Mouse (Mus musculus): ENCODE data around the gene Chst5. TPM values are rescaled to one million over a fixed set of nuclear protein-coding genes. Genes with fewer than 3 reads are reported as not detected.
A peak's percentile ranks its signal among the peaks of the same experiment; 100 is the strongest.

The Chst5 gene
- polyA plus RNA-seq, 1 experiment from 2014 or later, result 4.3 TPM

DNA sequence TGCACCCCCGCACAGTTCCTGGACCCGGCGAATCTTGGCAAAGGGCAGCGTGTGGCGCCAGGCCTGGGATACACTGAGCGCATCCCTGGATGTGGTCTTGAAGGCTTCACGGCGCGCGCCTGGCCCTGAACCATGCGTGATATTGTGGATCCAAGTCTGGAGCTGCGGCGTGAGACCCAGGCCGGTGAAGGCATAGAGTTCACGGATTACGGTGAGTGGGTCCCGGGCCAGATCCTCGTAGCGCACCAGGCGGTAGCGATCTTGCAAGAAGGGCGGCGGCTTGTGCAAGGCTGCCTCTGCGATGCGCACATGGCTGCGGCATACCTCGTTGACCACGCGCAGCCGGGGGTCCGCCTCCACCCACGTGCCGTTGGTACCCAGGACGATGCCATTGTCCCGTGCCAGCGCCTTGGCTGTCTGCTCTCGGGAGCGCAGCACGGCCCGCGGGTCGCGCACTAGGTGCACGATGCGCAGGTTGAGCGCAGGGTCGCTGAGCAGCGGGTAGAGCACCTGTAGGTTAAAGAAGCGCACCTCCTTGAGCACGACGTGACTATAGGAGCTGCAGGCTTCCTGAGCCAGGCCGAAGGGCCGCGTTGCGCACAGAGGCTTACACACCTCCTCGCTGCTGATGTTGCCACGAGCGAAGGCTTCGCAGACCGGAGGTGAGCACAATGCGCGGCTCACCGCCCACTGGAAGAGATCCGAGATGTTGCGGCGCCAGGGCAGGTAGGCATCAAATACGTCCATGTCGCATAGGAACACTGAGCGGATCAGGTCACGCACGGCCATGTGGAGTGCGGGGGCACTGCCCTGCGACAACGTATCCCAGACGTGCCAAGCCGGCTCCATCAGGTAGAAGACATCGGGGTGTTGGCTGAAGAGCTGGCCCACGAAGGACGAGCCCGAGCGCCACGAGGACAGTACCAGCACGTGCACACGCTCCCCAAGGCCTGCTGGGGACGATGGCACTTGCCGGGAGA is 20.0 kb downstream of the Chst5 start:
- Histone ChIP-seq H3K9me3 (ENCODE audit: control insufficient read depth, low read length) (no peaks in the 10 kb centered on the region), H3K4me3 (ENCODE audit: low read depth, low read length) (0 out of 2 replicates have a peak overlapping the region, but pooled peaks have one; percentile 12), H3K27me3 (ENCODE audit: control insufficient read depth, insufficient read depth, low read length) (peaks cover 35% of the 10 kb centered on the region), H3K27ac (ENCODE audit: low read depth, low read length) (no peak overlapping the region), H3K9ac (ENCODE audit: low read length) (no peak overlapping the region; the same call in 1 of the 2 replicates), H3K4me2 (ENCODE audit: low read depth) (peak overlapping the region; percentile 29), H3K36me3 (ENCODE audit: control insufficient read depth, insufficient read depth, low read length) (no peaks in the 10 kb centered on the region), H3K4me1 (ENCODE audit: control insufficient read depth, insufficient read depth, low read length) (no peaks in the 10 kb centered on the region)
- 10% methylated on average over 86 of the region's 86 CpGs for WGBS
- peak; percentile 17 for DNase-seq (ENCODE audit: low spot score)
- no peak for ATAC-seq (ENCODE audit: insufficient read depth, low FRiP score, low TSS enrichment)

DNA sequence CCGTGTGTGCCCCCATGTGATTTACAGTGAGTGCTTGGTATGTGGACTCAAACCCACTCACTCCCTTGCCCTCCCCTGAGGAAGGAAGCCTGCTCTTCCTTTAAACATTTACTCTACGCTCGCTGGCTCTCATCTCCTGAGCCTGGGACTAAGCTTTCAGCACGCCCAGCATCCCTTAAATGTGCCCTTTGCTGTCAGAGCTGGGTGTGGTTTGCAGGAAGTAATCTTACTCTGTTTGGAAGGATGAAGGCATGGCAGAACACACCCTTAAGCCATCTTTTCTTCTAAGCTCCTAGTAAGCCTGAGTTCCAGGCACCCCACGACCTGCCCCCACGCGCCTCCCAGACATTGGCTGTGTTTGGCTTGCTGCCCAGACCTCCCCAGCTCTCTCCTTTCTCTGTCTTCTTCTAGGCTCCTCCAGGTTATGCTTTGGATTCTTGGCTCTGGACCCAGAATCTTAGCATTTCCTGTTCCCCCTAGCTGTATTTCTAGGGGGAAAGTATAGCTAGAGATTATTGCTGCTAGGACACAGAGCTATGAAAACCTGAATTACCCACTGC is 22.1 kb downstream of the Chst5 start:
- H3K27me3 ChIP-seq (ENCODE audit: control insufficient read depth, insufficient read depth, low read length), result peaks cover 35% of the 10 kb centered on the region
- no peak overlapping the region for H3K9ac ChIP-seq (ENCODE audit: low read length)
- H3K4me3 ChIP-seq (ENCODE audit: low read depth, low read length), result no peak overlapping the region
- no peak overlapping the region for H3K27ac ChIP-seq (ENCODE audit: low read depth, low read length)
- H3K9me3 ChIP-seq (ENCODE audit: control insufficient read depth, low read length), result no peaks in the 10 kb centered on the region
- H3K4me1 ChIP-seq (ENCODE audit: control insufficient read depth, insufficient read depth, low read length), result no peaks in the 10 kb centered on the region
- no peak overlapping the region for H3K4me2 ChIP-seq (ENCODE audit: low read depth)
- no peaks in the 10 kb centered on the region for H3K36me3 ChIP-seq (ENCODE audit: control insufficient read depth, insufficient read depth, low read length)
- ATAC-seq (ENCODE audit: insufficient read depth, low FRiP score, low TSS enrichment) (no peak), DNase-seq (ENCODE audit: low spot score) (no peak)
- WGBS, result 61% methylated on average over 7 of the region's 7 CpGs

DNA sequence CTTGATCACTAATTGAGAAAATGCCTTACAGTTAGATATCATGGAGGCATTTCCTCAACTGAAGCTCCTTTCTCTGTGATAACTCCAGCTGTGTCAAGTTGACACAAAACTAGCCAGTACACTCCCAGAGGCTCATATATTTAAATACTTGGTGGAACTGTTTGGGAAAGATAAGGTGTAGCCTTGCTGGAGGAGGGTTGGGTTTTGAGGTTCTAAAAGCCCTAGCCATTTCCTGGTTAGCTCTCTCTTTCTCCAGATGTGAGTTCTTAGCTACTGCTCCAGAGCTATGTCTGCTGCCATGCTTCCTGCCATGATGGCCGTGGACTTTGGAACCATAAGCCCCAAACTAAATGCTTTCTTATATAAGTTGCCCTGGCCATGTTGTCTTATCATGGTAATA is 22.8 kb downstream of the Chst5 start:
- Histone ChIP-seq H3K4me3 (ENCODE audit: low read depth, low read length) (no peak overlapping the region), H3K36me3 (ENCODE audit: control insufficient read depth, insufficient read depth, low read length) (no peaks in the 10 kb centered on the region), H3K4me1 (ENCODE audit: control insufficient read depth, insufficient read depth, low read length) (no peaks in the 10 kb centered on the region), H3K4me2 (ENCODE audit: low read depth) (no peak overlapping the region), H3K27me3 (ENCODE audit: control insufficient read depth, insufficient read depth, low read length) (peaks cover 35% of the 10 kb centered on the region), H3K9me3 (ENCODE audit: control insufficient read depth, low read length) (no peaks in the 10 kb centered on the region), H3K9ac (ENCODE audit: low read length) (no peak overlapping the region), H3K27ac (ENCODE audit: low read depth, low read length) (no peak overlapping the region)
- DNase-seq (ENCODE audit: low spot score) (no peak), ATAC-seq (ENCODE audit: insufficient read depth, low FRiP score, low TSS enrichment) (no peak)
- WGBS, result 90% methylated on average over 1 of the region's 1 CpGs

DNA sequence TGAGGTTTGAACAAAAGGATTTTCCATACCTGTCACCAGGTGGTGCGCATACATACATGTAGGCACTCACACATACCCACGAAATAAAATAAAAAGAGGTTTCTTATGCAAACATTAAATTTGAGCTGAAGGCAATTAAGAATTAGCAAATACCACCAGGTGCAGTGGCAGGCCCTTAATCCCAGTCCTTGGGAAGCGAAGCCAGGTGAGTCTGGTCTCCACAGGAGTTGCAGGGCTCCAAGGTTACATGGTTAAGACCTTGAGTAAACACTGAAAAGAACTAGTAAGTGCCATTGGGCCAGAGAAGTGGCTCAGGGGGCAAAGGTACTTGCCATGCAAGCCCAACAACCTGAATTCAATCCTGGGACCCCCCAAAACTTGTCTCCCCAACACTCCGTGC is 26.6 kb downstream of the Chst5 start:
- no peak for ATAC-seq (ENCODE audit: insufficient read depth, low FRiP score, low TSS enrichment)
- 88% methylated on average over 4 of the region's 4 CpGs for WGBS
- Histone ChIP-seq H3K9me3 (ENCODE audit: control insufficient read depth, low read length) (no peaks in the 10 kb centered on the region), H3K9ac (ENCODE audit: low read length) (no peak overlapping the region), H3K4me3 (ENCODE audit: low read depth, low read length) (no peak overlapping the region), H3K4me2 (ENCODE audit: low read depth) (no peak overlapping the region), H3K36me3 (ENCODE audit: control insufficient read depth, insufficient read depth, low read length) (no peaks in the 10 kb centered on the region), H3K4me1 (ENCODE audit: control insufficient read depth, insufficient read depth, low read length) (no peaks in the 10 kb centered on the region), H3K27me3 (ENCODE audit: control insufficient read depth, insufficient read depth, low read length) (0 out of 2 replicates have a peak, but pooled peaks cover 5% of the 10 kb centered on the region), H3K27ac (ENCODE audit: low read depth, low read length) (no peak overlapping the region)
- no peak for DNase-seq (ENCODE audit: low spot score)

DNA sequence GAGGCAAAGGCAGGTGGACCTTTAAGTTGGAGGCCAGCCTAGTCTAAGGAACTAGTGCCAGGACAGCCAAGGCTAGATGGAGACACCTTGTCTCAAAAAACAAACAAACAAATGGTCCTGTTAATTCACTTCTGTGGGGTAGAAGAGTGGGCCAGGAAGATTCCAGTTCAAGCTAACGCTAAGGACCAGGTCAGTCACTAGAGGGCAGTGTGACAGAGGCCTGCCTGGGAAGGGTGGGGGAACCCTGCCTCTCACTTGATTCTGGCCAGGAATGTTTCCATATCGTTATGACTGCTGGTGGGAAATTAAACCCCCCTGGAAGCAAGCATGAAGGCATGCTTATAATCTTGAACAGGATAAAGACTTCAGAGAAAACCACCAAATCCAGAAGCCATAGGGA is 28.7 kb downstream of the Chst5 start:
- H3K4me3 ChIP-seq (ENCODE audit: low read depth, low read length), result no peak overlapping the region
- 3% methylated on average over 2 of the region's 2 CpGs for WGBS
- H3K9me3 ChIP-seq (ENCODE audit: control insufficient read depth, low read length), result no peaks in the 10 kb centered on the region
- H3K27ac ChIP-seq (ENCODE audit: low read depth, low read length), result no peak overlapping the region
- peak; percentile 61 for DNase-seq (ENCODE audit: low spot score)
- no peaks in the 10 kb centered on the region for H3K27me3 ChIP-seq (ENCODE audit: control insufficient read depth, insufficient read depth, low read length)
- no peak for ATAC-seq (ENCODE audit: insufficient read depth, low FRiP score, low TSS enrichment)
- H3K4me1 ChIP-seq (ENCODE audit: control insufficient read depth, insufficient read depth, low read length), result no peaks in the 10 kb centered on the region
- no peaks in the 10 kb centered on the region for H3K36me3 ChIP-seq (ENCODE audit: control insufficient read depth, insufficient read depth, low read length)
- H3K9ac ChIP-seq (ENCODE audit: low read length), result no peak overlapping the region
- no peak overlapping the region for H3K4me2 ChIP-seq (ENCODE audit: low read depth)

DNA sequence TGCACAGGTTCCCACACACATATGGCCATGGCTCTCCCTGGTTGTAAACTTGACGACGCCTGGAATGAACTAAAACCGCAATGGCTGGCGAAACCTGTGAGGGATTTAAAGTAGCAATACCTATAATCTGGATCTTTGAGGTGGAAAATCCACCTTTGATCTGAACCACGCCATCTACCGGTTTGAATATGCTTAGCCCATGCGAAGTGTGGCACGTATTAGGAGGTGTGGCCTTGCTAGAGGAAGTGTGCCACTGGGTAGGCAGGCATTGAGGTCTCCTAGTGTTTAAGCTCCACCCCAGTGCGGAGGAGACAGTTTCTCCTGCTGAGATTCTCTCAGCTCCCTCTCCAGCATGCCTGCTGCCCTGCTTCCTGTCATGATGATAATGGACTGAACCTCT is 32.5 kb downstream of the Chst5 start:
- no peak overlapping the region for H3K9ac ChIP-seq (ENCODE audit: low read length)
- no peaks in the 10 kb centered on the region for H3K9me3 ChIP-seq (ENCODE audit: control insufficient read depth, low read length)
- no peak for DNase-seq (ENCODE audit: low spot score)
- no peaks in the 10 kb centered on the region for H3K36me3 ChIP-seq (ENCODE audit: control insufficient read depth, insufficient read depth, low read length)
- no peak overlapping the region for H3K4me2 ChIP-seq (ENCODE audit: low read depth)
- H3K4me3 ChIP-seq (ENCODE audit: low read depth, low read length), result no peak overlapping the region
- H3K4me1 ChIP-seq (ENCODE audit: control insufficient read depth, insufficient read depth, low read length), result no peaks in the 10 kb centered on the region
- H3K27me3 ChIP-seq (ENCODE audit: control insufficient read depth, insufficient read depth, low read length), result no peaks in the 10 kb centered on the region
- WGBS, result 66% methylated on average over 9 of the region's 9 CpGs
- ATAC-seq (ENCODE audit: insufficient read depth, low FRiP score, low TSS enrichment), result no peak
- H3K27ac ChIP-seq (ENCODE audit: low read depth, low read length), result no peak overlapping the region

DNA sequence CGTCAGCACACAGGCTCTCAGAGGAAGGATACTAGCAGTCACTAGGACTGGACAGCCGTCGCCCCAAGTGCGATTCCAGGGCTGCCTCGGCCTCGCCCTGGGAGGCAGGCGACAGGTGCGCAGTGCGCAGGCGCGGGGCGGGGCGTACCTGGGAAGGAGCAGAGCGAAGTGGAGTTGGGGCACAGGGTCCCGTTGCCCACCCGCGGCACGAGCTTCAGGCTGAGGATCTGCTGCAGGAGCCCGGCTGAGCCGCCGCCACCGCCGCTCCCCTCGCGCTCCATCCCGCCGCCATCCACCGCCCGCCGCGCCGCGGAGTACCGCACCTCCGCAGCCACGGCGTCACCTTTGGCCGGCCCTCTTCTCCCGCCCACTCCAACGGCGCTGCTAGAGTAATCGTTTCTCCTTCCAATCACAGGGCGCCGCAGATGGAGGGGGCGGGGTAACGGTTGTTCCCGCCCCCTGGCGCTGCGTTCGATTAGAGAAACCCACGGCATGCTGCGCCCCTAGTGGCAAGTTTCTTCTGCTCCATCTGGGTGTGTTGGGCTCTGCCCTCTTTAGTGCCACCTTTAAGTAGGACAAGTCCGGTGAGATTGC is 33.8 kb downstream of the Chst5 start, which contains the start of gene Tmem170:
Gene Tmem170 (minus strand): TSS at position 396 of the 594 bp plus-strand sequence.
- ATAC-seq (ENCODE audit: insufficient read depth, low FRiP score, low TSS enrichment), result peak; percentile 98
- WGBS, result under 1% methylated on average over 40 of the region's 53 CpGs
- H3K27ac ChIP-seq (ENCODE audit: low read depth, low read length), result no peak within 1 kb of the TSS

DNA sequence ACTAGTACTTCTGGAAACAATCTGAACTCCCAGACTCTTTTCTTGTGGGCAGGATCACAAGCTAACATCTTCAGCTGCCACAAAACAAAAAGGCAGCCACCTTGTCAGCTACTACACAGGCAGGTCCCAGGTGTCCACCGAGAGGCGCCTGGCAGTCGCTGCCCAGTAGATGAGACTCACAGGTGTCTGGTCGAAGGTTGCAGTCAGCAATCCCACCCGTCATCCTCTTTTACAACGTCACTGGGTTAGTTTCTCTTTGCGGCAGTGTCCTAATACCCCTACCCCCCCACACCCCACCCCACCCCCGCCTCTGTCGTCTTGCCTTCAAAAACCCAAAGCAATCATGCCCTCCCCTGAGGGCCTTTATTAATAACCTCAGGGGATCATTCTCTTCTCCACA is 34.5 kb downstream of the Chst5 start:
- H3K4me2 ChIP-seq (ENCODE audit: low read depth), result peak overlapping the region; percentile 83
- no peak overlapping the region for H3K27ac ChIP-seq (ENCODE audit: low read depth, low read length)
- no peaks in the 10 kb centered on the region for H3K36me3 ChIP-seq (ENCODE audit: control insufficient read depth, insufficient read depth, low read length)
- H3K27me3 ChIP-seq (ENCODE audit: control insufficient read depth, insufficient read depth, low read length), result no peaks in the 10 kb centered on the region
- DNase-seq (ENCODE audit: low spot score) (no peak), ATAC-seq (ENCODE audit: insufficient read depth, low FRiP score, low TSS enrichment) (no peak)
- H3K4me1 ChIP-seq (ENCODE audit: control insufficient read depth, insufficient read depth, low read length), result no peaks in the 10 kb centered on the region
- H3K9ac ChIP-seq (ENCODE audit: low read length), result peak overlapping the region; percentile 64
- no peaks in the 10 kb centered on the region for H3K9me3 ChIP-seq (ENCODE audit: control insufficient read depth, low read length)
- peak overlapping the region; percentile 79 for H3K4me3 ChIP-seq (ENCODE audit: low read depth, low read length)
- 22% methylated on average over 9 of the region's 9 CpGs for WGBS

More for the DNA sequence above, 33.8 kb downstream of the Chst5 start, which contains the start of gene Tmem170:
- H3K4me1 ChIP-seq (ENCODE audit: control insufficient read depth, insufficient read depth, low read length), result no peaks in the 10 kb centered on the region
- peak within 1 kb of the TSS; percentile 83 for H3K4me2 ChIP-seq (ENCODE audit: low read depth)
- H3K4me3 ChIP-seq (ENCODE audit: low read depth, low read length), result peak within 1 kb of the TSS; percentile 79
- H3K9me3 ChIP-seq (ENCODE audit: control insufficient read depth, low read length), result no peaks in the 10 kb centered on the region
- H3K36me3 ChIP-seq (ENCODE audit: control insufficient read depth, insufficient read depth, low read length), result no peaks in the 10 kb centered on the region
- peak within 1 kb of the TSS; percentile 64 for H3K9ac ChIP-seq (ENCODE audit: low read length)
- peak; percentile 99 for DNase-seq (ENCODE audit: low spot score)
- H3K27me3 ChIP-seq (ENCODE audit: control insufficient read depth, insufficient read depth, low read length), result no peaks in the 10 kb centered on the region

Data from neural tube, embryonic 11.5 days (tissue).